Mouse (Mus musculus): ENCODE results near the gene Ankib1. TPM values are rescaled to one million over a fixed set of nuclear protein-coding genes. Genes with fewer than 3 reads are reported as not detected.

The Ankib1 gene
- polyA plus RNA-seq (2014; fragmentation: Nextera tagmentation; extraction: Ambion mirVana) = 12.2 and 12.4 TPM in 2 replicates

DNA sequence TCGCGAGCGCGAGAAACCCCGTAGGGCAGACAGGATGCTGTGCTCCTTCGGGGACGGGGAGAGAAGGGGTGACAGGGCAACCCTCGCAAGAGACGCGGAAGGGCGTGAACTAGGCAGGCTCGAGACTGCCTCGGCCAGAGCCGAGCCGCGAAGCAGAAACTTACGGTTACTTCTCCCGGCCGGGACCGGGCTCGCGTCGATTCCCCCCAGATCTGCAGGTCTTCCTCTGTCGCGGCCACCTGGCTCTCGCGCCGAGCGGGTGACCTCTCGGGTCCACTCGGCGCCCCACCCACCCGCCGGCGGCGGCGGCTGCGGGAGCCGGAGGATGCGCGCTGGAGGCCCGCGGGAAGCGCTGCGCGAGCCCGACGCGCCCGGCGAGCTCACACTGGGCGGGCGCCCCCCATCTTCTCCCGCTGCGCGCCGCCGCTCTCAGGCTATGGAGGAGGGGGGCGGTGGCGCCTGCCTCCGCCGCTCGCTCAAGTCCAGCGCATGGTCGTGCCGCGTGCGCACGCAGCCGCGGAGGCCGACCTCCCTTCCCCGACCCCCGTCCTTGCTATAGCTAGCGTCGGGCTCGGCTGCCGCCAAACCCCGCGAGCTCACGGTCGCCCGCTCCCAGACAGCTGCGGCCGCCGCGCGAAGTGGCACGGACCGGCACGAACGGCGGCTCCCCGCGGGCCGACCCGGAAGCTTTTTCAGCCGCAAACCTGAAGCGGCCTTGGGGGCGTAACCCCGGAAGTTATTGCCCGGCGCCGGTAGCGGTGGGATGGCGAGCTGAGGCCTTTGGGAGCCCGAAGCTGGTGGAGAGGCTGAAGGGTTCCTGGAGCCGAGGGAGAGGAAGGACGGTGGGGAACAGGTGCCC lies at the start of gene Ankib1, which contains the start of gene Krit1:
Ankib1 (minus strand) TSS at position 493 of the 859 bp plus-strand sequence.
Krit1 (plus strand) TSS at position 752 of the 859 bp plus-strand sequence.
- no peaks in the 10 kb centered on the region for H3K9me3 ChIP-seq (replicated peaks; ENCODE audit: control insufficient read depth, low read length)
- peak within 1 kb of the TSS; percentile 84 for H3K9ac ChIP-seq (replicated peaks; ENCODE audit: low read length)
- H3K4me3 ChIP-seq (ENCODE audit: low read depth, low read length) = peak within 1 kb of the TSS; percentile 86
- H3K36me3 ChIP-seq (replicated peaks; ENCODE audit: control insufficient read depth, insufficient read depth, low read depth, low read length) = no peaks in the 10 kb centered on the region
- ATAC-seq (replicated peaks; ENCODE audit: insufficient number of reproducible peaks, low FRiP score, low TSS enrichment, low read depth) (peak; percentile 97), DNase-seq (ENCODE audit: low spot score) (peak; percentile 90)
- under 1% methylated on average over 74 of the region's 109 CpGs for WGBS
- H3K4me1 ChIP-seq (ENCODE audit: control insufficient read depth, insufficient read depth, low read length) = no peaks in the 10 kb centered on the region
- peak within 1 kb of the TSS; percentile 84 for H3K27ac ChIP-seq (replicated peaks; ENCODE audit: low read depth, low read length)
- H3K27me3 ChIP-seq (ENCODE audit: control insufficient read depth, insufficient read depth, low read length) = no peaks in the 10 kb centered on the region
- peak within 1 kb of the TSS; percentile 57 for H3K4me2 ChIP-seq (ENCODE audit: low read depth, low read length)

DNA sequence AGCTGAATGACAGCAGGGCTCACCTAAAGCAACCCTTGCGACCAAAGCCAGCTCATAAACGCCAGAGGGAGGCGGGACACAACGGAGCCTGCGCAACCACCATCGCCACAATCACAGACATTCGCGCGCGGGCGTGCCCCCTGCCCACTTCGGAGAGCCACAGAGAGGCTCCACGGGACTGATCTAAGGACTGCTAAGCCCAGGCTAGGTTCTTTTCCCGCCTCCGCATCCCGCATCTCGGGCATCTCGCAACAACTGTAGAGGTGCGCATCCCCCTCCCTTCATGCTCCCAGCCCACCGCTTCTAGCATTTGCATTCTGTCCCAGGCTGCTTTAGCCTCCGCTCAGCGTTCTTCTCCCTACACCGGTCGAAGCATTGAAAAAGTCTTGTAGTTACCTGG lies 42.3 kb upstream of the Ankib1 start, which contains the start of gene Lrrd1:
Lrrd1 (plus strand) TSS at position 148 of the 400 bp plus-strand sequence.
- Histone ChIP-seq H3K27me3 (ENCODE audit: control insufficient read depth, insufficient read depth, low read length) (no peaks in the 10 kb centered on the region), H3K9ac (replicated peaks; ENCODE audit: low read length) (peak within 1 kb of the TSS; percentile 51), H3K9me3 (replicated peaks; ENCODE audit: control insufficient read depth, low read length) (no peaks in the 10 kb centered on the region), H3K4me3 (ENCODE audit: low read depth, low read length) (peak within 1 kb of the TSS; percentile 36), H3K4me2 (ENCODE audit: low read depth, low read length) (peak within 1 kb of the TSS; percentile 68), H3K27ac (replicated peaks; ENCODE audit: low read depth, low read length) (no peak within 1 kb of the TSS), H3K36me3 (replicated peaks; ENCODE audit: control insufficient read depth, insufficient read depth, low read depth, low read length) (no peaks in the 10 kb centered on the region), H3K4me1 (ENCODE audit: control insufficient read depth, insufficient read depth, low read length) (no peaks in the 10 kb centered on the region)
- WGBS = 4% methylated on average over 24 of the region's 24 CpGs
- DNase-seq (ENCODE audit: low spot score) (peak; percentile 28), ATAC-seq (replicated peaks; ENCODE audit: insufficient number of reproducible peaks, low FRiP score, low TSS enrichment, low read depth) (peak; percentile 52; the same call in 1 of the 2 replicates)

DNA sequence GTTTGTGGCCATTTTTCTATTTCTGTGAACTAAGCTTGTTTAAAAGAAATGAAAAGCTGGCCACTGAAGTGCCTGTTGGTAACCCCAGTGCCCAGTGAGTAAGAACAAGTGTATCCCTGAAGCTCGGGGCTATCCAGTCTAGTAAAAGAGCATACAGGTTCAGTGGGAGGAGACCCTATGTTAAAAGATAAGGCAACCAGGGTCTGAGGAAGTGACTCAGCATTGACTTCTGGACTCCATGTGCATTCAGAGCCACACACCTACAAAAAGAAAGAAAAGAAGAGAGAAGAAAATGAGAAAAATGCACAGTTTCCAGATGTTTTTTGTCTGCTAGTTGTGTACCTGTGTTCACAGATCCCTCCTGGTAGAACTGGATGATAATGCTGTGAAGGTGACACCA lies 31.4 kb upstream of the Ankib1 start:
- Histone ChIP-seq H3K4me1 (ENCODE audit: control insufficient read depth, insufficient read depth, low read length) (no peaks in the 10 kb centered on the region), H3K36me3 (replicated peaks; ENCODE audit: control insufficient read depth, insufficient read depth, low read depth, low read length) (no peaks in the 10 kb centered on the region; the same call in 1 of the 2 replicates), H3K4me2 (ENCODE audit: low read depth, low read length) (no peak overlapping the region), H3K9me3 (replicated peaks; ENCODE audit: control insufficient read depth, low read length) (no peaks in the 10 kb centered on the region), H3K9ac (replicated peaks; ENCODE audit: low read length) (no peak overlapping the region), H3K27ac (replicated peaks; ENCODE audit: low read depth, low read length) (no peak overlapping the region), H3K27me3 (ENCODE audit: control insufficient read depth, insufficient read depth, low read length) (no peaks in the 10 kb centered on the region), H3K4me3 (ENCODE audit: low read depth, low read length) (no peak overlapping the region)
- DNase-seq (ENCODE audit: low spot score) = no peak
- no peak for ATAC-seq (replicated peaks; ENCODE audit: insufficient number of reproducible peaks, low FRiP score, low TSS enrichment, low read depth)
- WGBS = 86% methylated on average over 1 of the region's 1 CpGs

DNA sequence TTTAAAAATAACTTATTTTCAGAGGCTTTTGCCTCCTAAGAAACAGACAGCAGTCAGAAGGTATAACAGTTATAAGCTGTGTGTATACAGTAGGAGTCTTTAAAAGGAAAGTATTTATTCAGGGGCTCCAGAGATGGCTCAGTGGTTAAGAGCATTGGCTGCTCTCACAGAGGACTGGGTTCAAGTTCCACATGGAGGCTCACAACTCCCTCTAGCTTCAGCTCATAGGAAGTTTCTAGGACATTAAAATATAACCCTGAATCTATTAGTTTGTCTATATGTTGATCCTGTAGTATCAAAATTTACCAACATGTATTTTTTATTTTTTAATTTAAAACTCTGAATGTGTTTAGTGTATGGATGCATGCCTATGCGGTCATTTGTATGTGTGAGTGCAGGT lies 5.7 kb upstream of the Ankib1 start:
- no peaks in the 10 kb centered on the region; the same call in 1 of the 2 replicates for H3K36me3 ChIP-seq (replicated peaks; ENCODE audit: control insufficient read depth, insufficient read depth, low read depth, low read length)
- H3K4me3 ChIP-seq (ENCODE audit: low read depth, low read length) = no peak overlapping the region
- no peak overlapping the region for H3K27ac ChIP-seq (replicated peaks; ENCODE audit: low read depth, low read length)
- H3K4me2 ChIP-seq (ENCODE audit: low read depth, low read length) = no peak overlapping the region
- H3K27me3 ChIP-seq (ENCODE audit: control insufficient read depth, insufficient read depth, low read length) = no peaks in the 10 kb centered on the region
- WGBS = 96% methylated on average over 1 of the region's 1 CpGs
- no peaks in the 10 kb centered on the region for H3K4me1 ChIP-seq (ENCODE audit: control insufficient read depth, insufficient read depth, low read length)
- DNase-seq (ENCODE audit: low spot score) (no peak), ATAC-seq (replicated peaks; ENCODE audit: insufficient number of reproducible peaks, low FRiP score, low TSS enrichment, low read depth) (no peak)
- no peaks in the 10 kb centered on the region for H3K9me3 ChIP-seq (replicated peaks; ENCODE audit: control insufficient read depth, low read length)
- H3K9ac ChIP-seq (replicated peaks; ENCODE audit: low read length) = no peak overlapping the region

DNA sequence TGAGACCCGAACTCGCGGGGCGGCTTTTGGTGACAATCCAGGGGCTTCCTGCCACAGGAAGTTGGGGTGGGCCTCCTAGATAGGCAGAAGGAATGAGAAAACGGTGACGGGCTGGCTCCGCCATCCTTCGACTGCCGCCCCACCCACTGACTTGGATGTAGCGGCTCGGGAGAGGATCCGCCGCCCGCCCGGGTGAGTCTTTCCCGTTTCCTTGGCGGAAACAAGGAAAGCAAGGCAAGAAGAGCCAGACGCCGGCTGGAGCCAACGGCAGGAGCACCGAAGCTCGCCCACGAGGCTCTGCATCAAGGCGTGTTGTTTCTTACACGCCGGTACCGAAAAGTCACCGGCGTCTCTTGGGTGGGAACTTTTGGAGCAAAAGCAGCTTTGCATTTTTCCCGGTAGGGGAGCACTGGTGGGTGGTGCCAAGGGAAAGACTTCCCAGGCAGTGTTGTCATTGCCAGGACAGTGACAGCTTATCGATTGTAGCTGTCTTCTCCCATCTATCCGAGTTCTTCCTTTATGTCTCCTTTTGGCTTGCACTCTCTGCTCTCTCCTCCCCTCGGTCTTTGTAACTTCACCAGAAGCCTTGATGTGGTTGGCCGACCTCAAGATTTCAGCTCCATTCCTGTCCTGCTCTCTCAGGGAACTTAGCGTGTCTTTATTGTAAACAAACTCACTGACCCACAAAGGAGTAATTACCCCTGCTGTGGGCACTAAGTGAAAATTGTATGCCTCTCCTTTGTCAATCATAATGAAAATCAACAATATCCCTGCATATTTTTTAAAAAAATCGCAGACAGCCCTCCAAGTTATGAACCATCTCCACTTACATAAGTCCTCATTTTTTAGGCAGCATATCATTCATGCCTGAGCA lies 804 bp upstream of the Ankib1 start:
- Histone ChIP-seq H3K27me3 (ENCODE audit: control insufficient read depth, insufficient read depth, low read length) (no peaks in the 10 kb centered on the region), H3K9ac (replicated peaks; ENCODE audit: low read length) (peak overlapping the region; percentile 84), H3K27ac (replicated peaks; ENCODE audit: low read depth, low read length) (peak overlapping the region; percentile 84), H3K36me3 (replicated peaks; ENCODE audit: control insufficient read depth, insufficient read depth, low read depth, low read length) (no peaks in the 10 kb centered on the region), H3K4me3 (ENCODE audit: low read depth, low read length) (peak overlapping the region; percentile 86), H3K4me1 (ENCODE audit: control insufficient read depth, insufficient read depth, low read length) (no peaks in the 10 kb centered on the region), H3K9me3 (replicated peaks; ENCODE audit: control insufficient read depth, low read length) (no peaks in the 10 kb centered on the region), H3K4me2 (ENCODE audit: low read depth, low read length) (peak overlapping the region; percentile 57)
- DNase-seq (ENCODE audit: low spot score) (peak; percentile 49), ATAC-seq (replicated peaks; ENCODE audit: insufficient number of reproducible peaks, low FRiP score, low TSS enrichment, low read depth) (peak; percentile 9; the same call in 1 of the 2 replicates)
- WGBS = under 1% methylated on average over 36 of the region's 36 CpGs

DNA sequence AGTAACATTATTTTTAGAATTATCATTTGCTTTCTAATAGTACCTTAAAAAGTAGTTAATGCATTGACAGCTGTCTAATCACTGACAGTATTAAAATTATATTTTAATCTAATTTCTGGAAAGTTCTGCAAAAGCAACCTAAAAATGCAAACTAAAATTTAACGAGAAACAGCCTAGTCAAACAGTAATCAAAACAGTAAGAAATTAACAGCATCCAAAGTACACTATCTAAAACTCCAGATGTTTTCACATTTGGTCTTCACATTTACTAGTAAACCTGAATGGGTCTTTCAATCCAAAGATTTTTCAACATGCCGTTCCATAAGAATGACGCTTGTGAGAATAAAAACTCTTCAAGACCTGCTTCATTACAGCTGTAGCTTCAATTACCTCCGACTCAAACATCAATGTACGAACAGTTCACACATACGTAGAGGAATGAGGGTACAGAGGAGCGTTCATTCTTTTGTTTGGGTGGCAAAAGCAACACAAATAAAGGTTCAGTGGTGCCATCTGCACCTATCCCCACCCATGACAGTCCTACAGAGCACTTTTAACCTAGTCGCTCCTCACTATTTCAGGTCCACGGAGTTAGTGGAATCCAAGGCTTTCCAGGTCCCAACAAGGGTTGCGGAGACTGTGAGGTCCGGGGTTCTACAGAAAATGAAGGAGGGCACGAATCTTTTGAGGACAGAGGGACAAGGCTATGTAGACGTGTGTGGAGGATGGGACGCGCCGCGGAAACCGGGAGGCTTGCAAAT lies 873 bp downstream of the Ankib1 start:
- Histone ChIP-seq H3K4me1 (ENCODE audit: control insufficient read depth, insufficient read depth, low read length) (no peaks in the 10 kb centered on the region), H3K9ac (replicated peaks; ENCODE audit: low read length) (peak overlapping the region; percentile 84), H3K4me3 (ENCODE audit: low read depth, low read length) (peak overlapping the region; percentile 86), H3K4me2 (ENCODE audit: low read depth, low read length) (peak overlapping the region; percentile 57), H3K36me3 (replicated peaks; ENCODE audit: control insufficient read depth, insufficient read depth, low read depth, low read length) (no peaks in the 10 kb centered on the region), H3K27me3 (ENCODE audit: control insufficient read depth, insufficient read depth, low read length) (no peaks in the 10 kb centered on the region), H3K27ac (replicated peaks; ENCODE audit: low read depth, low read length) (no peak overlapping the region), H3K9me3 (replicated peaks; ENCODE audit: control insufficient read depth, low read length) (no peaks in the 10 kb centered on the region)
- ATAC-seq (replicated peaks; ENCODE audit: insufficient number of reproducible peaks, low FRiP score, low TSS enrichment, low read depth) (peak; percentile 26; the same call in 1 of the 2 replicates), DNase-seq (ENCODE audit: low spot score) (peak; percentile 30)
- WGBS = 6% methylated on average over 18 of the region's 18 CpGs

DNA sequence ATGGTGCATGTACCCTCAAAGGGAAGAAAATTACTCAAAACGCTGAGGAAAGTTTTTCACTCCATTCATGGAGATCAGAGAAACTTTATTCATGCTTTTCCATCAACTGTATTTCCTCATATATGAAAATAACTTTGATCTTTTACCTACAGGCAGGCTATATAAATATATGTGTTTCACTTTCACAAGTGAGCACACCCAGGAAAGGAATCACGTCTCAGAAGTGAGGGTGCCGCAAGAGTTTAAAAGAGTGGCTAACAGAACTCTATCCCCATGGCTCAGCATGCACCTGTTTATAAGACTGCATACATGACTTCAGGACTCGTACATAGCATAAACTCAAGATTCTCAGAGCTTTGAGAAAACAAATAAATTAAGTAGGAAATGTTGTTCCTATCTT lies 1.8 kb downstream of the Ankib1 start:
- H3K4me1 ChIP-seq (ENCODE audit: control insufficient read depth, insufficient read depth, low read length) = no peaks in the 10 kb centered on the region
- WGBS = 82% methylated on average over 4 of the region's 4 CpGs
- H3K4me2 ChIP-seq (ENCODE audit: low read depth, low read length) = no peak overlapping the region
- no peaks in the 10 kb centered on the region for H3K27me3 ChIP-seq (ENCODE audit: control insufficient read depth, insufficient read depth, low read length)
- H3K4me3 ChIP-seq (ENCODE audit: low read depth, low read length) = no peak overlapping the region
- no peaks in the 10 kb centered on the region for H3K9me3 ChIP-seq (replicated peaks; ENCODE audit: control insufficient read depth, low read length)
- H3K27ac ChIP-seq (replicated peaks; ENCODE audit: low read depth, low read length) = no peak overlapping the region
- H3K36me3 ChIP-seq (replicated peaks; ENCODE audit: control insufficient read depth, insufficient read depth, low read depth, low read length) = no peaks in the 10 kb centered on the region
- ATAC-seq (replicated peaks; ENCODE audit: insufficient number of reproducible peaks, low FRiP score, low TSS enrichment, low read depth) (no peak), DNase-seq (ENCODE audit: low spot score) (no peak)
- no peak overlapping the region for H3K9ac ChIP-seq (replicated peaks; ENCODE audit: low read length)

Measured in embryonic facial prominence, embryonic 11.5 days (tissue).